Mouse (Mus musculus): ENCODE measurements around the gene Aldh8a1. TPM values are rescaled to one million over a fixed set of nuclear protein-coding genes. Genes with fewer than 3 reads are reported as not detected.
A peak's percentile ranks its signal among the peaks of the same experiment; 100 is the strongest.

Aldh8a1 gene
- polyA plus RNA-seq, 1 experiment from 2014 or later = 0.09 TPM

- Histone ChIP-seq H3K4me3 (no peak overlapping the region), H3K4me1 (peaks cover 13% of the 10 kb centered on the region; the same call in 1 of the 2 replicates), H3K4me2 (no peak overlapping the region), H3K36me3 (no peaks in the 10 kb centered on the region), H3K27ac (no peak overlapping the region), H3K9me3 (no peaks in the 10 kb centered on the region), H3K27me3 (no peaks in the 10 kb centered on the region), H3K9ac (no peak overlapping the region)
- ATAC-seq (ENCODE audit: borderline replicate concordance, extremely low read depth, low FRiP score, low TSS enrichment) = no peak
- WGBS = 78% methylated on average over 1 of the region's 1 CpGs
Measured at GRCm38 (mm10) chr10:21439268-21439667, 62.2 kb downstream of the Aldh8a1 start.

DNA sequence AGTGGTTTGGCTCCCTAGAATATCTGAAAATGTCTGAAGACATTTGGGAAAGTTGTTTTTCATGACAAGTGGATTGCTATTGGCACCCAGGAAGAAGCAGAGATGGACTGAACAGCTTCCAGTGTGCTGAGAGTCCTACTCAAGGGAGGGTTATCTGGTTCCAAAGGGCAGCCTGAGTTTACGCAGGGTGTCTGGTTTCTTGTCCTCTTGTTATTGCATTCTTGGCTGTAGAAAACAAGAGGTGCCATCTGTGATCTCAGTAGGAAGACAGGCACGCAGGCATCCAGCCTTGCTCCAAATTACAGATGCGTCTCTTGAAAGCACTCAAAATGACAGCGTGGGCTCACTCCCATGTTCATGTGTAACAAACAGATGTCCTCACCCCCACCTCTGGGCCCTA is 63.9 kb downstream of the Aldh8a1 start:
- H3K9me3 ChIP-seq = no peaks in the 10 kb centered on the region
- H3K4me1 ChIP-seq = peaks cover 16% of the 10 kb centered on the region; the same call in 1 of the 2 replicates
- H3K4me3 ChIP-seq = no peak overlapping the region
- H3K27me3 ChIP-seq = no peaks in the 10 kb centered on the region
- 39% methylated on average over 4 of the region's 4 CpGs for WGBS
- no peak overlapping the region for H3K9ac ChIP-seq
- H3K4me2 ChIP-seq = no peak overlapping the region
- H3K27ac ChIP-seq = no peak overlapping the region
- ATAC-seq (ENCODE audit: borderline replicate concordance, extremely low read depth, low FRiP score, low TSS enrichment) = no peak
- H3K36me3 ChIP-seq = no peaks in the 10 kb centered on the region

GRCm38 (mm10) chr10:21441690-21442089 is 64.6 kb downstream of the Aldh8a1 start:
- Histone ChIP-seq H3K9me3 (no peaks in the 10 kb centered on the region), H3K9ac (no peak overlapping the region), H3K27me3 (no peaks in the 10 kb centered on the region), H3K4me2 (no peak overlapping the region), H3K4me1 (peaks cover 16% of the 10 kb centered on the region; the same call in 1 of the 2 replicates), H3K36me3 (no peaks in the 10 kb centered on the region), H3K4me3 (no peak overlapping the region), H3K27ac (no peak overlapping the region)
- WGBS = 40% methylated on average over 4 of the region's 4 CpGs
- no peak for ATAC-seq (ENCODE audit: borderline replicate concordance, extremely low read depth, low FRiP score, low TSS enrichment)

- Histone ChIP-seq H3K27me3 (no peaks in the 10 kb centered on the region), H3K36me3 (no peaks in the 10 kb centered on the region), H3K4me1 (peaks cover 16% of the 10 kb centered on the region; the same call in 1 of the 2 replicates), H3K4me3 (no peak overlapping the region), H3K27ac (no peak overlapping the region), H3K4me2 (no peak overlapping the region), H3K9ac (no peak overlapping the region), H3K9me3 (no peaks in the 10 kb centered on the region)
- peak; percentile 57; the same call in 1 of the 2 replicates for ATAC-seq (ENCODE audit: borderline replicate concordance, extremely low read depth, low FRiP score, low TSS enrichment)
- 34% methylated on average over 8 of the region's 8 CpGs for WGBS
Measured at GRCm38 (mm10) chr10:21443646-21444324, 66.7 kb downstream of the Aldh8a1 start.

GRCm38 (mm10) chr10:21444410-21444809 is 67.3 kb downstream of the Aldh8a1 start:
- Histone ChIP-seq H3K9me3 (no peaks in the 10 kb centered on the region), H3K4me2 (no peak overlapping the region), H3K4me3 (no peak overlapping the region), H3K27ac (no peak overlapping the region), H3K9ac (no peak overlapping the region), H3K4me1 (peaks cover 16% of the 10 kb centered on the region; the same call in 1 of the 2 replicates), H3K36me3 (no peaks in the 10 kb centered on the region), H3K27me3 (no peaks in the 10 kb centered on the region)
- ATAC-seq (ENCODE audit: borderline replicate concordance, extremely low read depth, low FRiP score, low TSS enrichment) = no peak
- WGBS = 34% methylated on average over 9 of the region's 9 CpGs

Other genes with a start within 250 kb of the Aldh8a1 start
- 6.0 and 8.9 TPM in 2 replicates for gene Myb, start 216.3 kb upstream of the Aldh8a1 start, polyA plus RNA-seq (2015; fragmentation: Nextera tagmentation; extraction: Ambion mirVana)
- gene Hbs1l, start 81.3 kb upstream of the Aldh8a1 start, polyA plus RNA-seq (2015; fragmentation: Nextera tagmentation; extraction: Ambion mirVana) = 78.3 and 79.4 TPM in 2 replicates
- not detected in 2 replicates for gene 1700020N01Rik, start 215.9 kb downstream of the Aldh8a1 start, polyA plus RNA-seq (2015; fragmentation: Nextera tagmentation; extraction: Ambion mirVana)